Mouse (Mus musculus): Measurements from ENCODE around the gene Etv6.

GRCm38 (mm10) chr6:134222248-134222929 lies 186.9 kb downstream of the Etv6 start:
- TF ChIP-seq EP300 (IDR thresholded peaks at IDR 0.05; ENCODE audit: low read depth) = no peak
- TF ChIP-seq CTCF (IDR thresholded peaks at IDR 0.05; ENCODE audit: low read depth) = no peak

All from heart, postnatal 0 days (tissue).